Mouse (Mus musculus) megakaryocyte, embryonic 14.5 days (primary cell): ENCODE data around the gene Prr29. TPM values are rescaled to one million over a fixed set of nuclear protein-coding genes. Genes with fewer than 3 reads are reported as not detected.
"Not testable (repeated sequence)": the region's sequence is repeated elsewhere in the genome, so short reads cannot be mapped to it uniquely, and the experiment has no call there.

Experiments used
- H3K27me3 ChIP-seq: replicated peaks from 2 replicates; pipeline ENCODE3; 2012; ENCODE audit warnings: inconsistent platforms
- H3K36me3 ChIP-seq: replicated peaks from 2 replicates; pipeline ENCODE3; 2012; ENCODE audit warnings: low read length, inconsistent platforms, mixed read lengths
- H3K4me1 ChIP-seq: 2 replicates; pipeline ENCODE4 v1.6.1; 2012; ENCODE audit warnings: inconsistent platforms
- H3K4me3 ChIP-seq: replicated peaks from 2 replicates; pipeline ENCODE3; 2012; ENCODE audit warnings: moderate library complexity, mild to moderate bottlenecking, inconsistent platforms
- H3K9me3 ChIP-seq: 2 replicates; pipeline ENCODE4 v1.6.1; 2012; ENCODE audit warnings: inconsistent platforms
- FLI1 ChIP-seq: IDR thresholded peaks from 2 replicates; pipeline ENCODE4 v1.6.1; 2012; ENCODE audit warnings: low read length, inconsistent platforms, mixed read lengths
- GATA1 ChIP-seq: IDR thresholded peaks from 3 replicates; pipeline ENCODE4 v1.6.1; 2012; ENCODE audit warnings: mixed read lengths, low read length, inconsistent platforms, borderline replicate concordance
- polyA plus RNA-seq: library from polyadenylated mRNA; stranded (reverse); fragments of >175 nt; gene quantifications from 2 replicates; pipeline ENCODE4 v1.2.3, GENCODE M21; 2012; ENCODE audit warnings: low replicate concordance; ENCODE audit not compliant: insufficient read depth

Gene Prr29
- polyA plus RNA-seq, 1 experiment = not detected

DNA sequence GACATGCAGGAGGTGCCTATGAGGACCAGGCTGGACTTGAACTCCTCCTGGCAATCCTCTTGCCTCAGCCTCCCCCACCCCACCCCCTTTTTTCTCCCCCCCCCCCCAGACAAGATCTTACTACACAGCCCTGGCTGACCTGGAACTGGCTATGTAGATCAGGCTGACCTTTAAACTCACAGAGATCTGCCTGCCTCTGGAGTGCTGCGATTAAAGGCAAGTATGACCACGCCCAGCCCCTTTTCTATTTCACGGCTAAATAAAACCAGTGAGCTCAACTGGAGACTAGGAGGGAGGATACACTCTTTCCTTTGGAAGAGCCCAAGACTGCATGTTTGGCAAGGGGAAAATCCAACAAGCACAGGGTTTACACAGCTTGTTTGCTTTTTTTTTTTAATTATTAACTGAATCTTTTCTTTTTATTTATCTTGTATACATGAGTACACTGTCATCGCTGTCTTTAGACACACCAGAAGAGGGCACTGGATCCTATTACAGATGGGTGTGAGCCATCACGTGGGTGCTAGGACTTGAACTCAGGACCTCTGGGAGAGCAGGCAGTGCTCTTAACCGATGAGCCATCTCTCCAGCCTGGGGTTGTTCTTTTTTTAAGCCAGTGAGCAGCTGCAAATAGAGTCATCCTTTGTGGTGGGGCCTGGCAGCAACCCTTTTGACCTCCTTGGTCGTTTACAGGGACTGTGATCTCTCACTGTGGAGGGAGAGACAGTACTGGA lies 27.5 kb downstream of the Prr29 start:
- no peaks in the 10 kb centered on the region for H3K27me3 ChIP-seq
- H3K36me3 ChIP-seq = peaks cover 44% of the 10 kb centered on the region
- H3K4me1 ChIP-seq = peaks cover 40% of the 10 kb centered on the region
- H3K9me3 ChIP-seq = no peaks in the 10 kb centered on the region
- no peak for TF ChIP-seq GATA1
- no peak for TF ChIP-seq FLI1
- no peak overlapping the region for H3K4me3 ChIP-seq

GRCm38 (mm10) chr11:106393331-106393616 lies 28.0 kb downstream of the Prr29 start:
- Histone ChIP-seq H3K4me1 (peaks cover 35% of the 10 kb centered on the region), H3K27me3 (no peaks in the 10 kb centered on the region), H3K9me3 (no peaks in the 10 kb centered on the region), H3K36me3 (peaks cover 49% of the 10 kb centered on the region), H3K4me3 (no peak overlapping the region)
- no peak for TF ChIP-seq GATA1
- TF ChIP-seq FLI1 = no peak

GRCm38 (mm10) chr11:106394055-106394454 lies 28.8 kb downstream of the Prr29 start:
- Histone ChIP-seq H3K36me3 (peaks cover 57% of the 10 kb centered on the region), H3K4me1 (peaks cover 27% of the 10 kb centered on the region)
- H3K4me3 ChIP-seq, H3K27me3 ChIP-seq, H3K9me3 ChIP-seq: not testable (repeated sequence)

DNA sequence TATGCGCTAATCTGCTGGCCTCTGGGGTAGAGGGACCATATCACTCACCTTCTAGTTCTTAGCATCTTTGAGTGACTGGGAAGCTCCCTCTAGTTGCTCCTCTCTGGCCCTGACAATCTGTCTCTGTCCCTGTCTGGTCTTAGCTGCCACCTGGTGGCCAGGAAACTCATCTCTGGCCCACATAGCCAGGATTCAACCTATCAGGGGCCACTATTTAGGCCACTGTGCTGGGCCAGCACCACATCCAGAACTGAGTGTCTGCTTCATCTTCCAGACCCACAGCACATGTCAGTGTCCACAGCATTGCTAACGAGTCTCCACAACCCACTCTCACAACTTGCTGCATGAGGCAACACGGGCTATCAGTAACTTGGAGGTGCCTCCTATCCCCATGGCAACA lies 32.4 kb downstream of the Prr29 start:
- H3K36me3 ChIP-seq = peaks cover 93% of the 10 kb centered on the region
- TF ChIP-seq FLI1 = no peak
- H3K9me3 ChIP-seq = no peaks in the 10 kb centered on the region
- no peaks in the 10 kb centered on the region for H3K27me3 ChIP-seq
- no peaks in the 10 kb centered on the region for H3K4me1 ChIP-seq
- no peak overlapping the region for H3K4me3 ChIP-seq

GRCm38 (mm10) chr11:106398481-106398880 lies 33.2 kb downstream of the Prr29 start:
- TF ChIP-seq GATA1 = no peak
- TF ChIP-seq FLI1 = no peak
- peaks cover 95% of the 10 kb centered on the region for H3K36me3 ChIP-seq
- no peak overlapping the region for H3K4me3 ChIP-seq

DNA sequence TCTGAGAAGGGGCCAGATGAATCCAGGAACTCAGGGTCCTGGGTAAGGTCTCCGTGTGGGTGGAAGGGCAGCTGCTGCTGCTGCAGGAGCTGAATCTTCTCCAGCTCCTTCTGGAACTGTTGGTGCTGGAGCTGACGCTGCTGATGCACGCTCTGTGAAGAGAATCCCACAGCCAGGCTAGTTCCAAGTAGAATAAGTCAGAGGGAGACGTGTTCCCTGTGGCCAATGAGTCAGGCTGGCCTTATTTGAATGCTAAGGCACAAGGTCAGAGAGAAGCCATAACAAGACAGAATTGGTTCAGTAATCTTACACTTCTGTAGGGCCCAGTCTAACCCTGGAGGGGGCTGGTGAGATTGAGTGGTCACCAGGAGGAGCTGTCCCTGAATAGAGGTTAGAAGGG lies 44.7 kb downstream of the Prr29 start:
- peaks cover 98% of the 10 kb centered on the region for H3K36me3 ChIP-seq
- no peak overlapping the region for H3K4me3 ChIP-seq
- no peaks in the 10 kb centered on the region for H3K27me3 ChIP-seq
- TF ChIP-seq FLI1 (no peak), GATA1 (no peak)
- no peaks in the 10 kb centered on the region for H3K9me3 ChIP-seq
- H3K4me1 ChIP-seq = peaks cover 11% of the 10 kb centered on the region; the same call in 1 of the 2 replicates

More at GRCm38 (mm10) chr11:106398481-106398880, 33.2 kb downstream of the Prr29 start:
- Histone ChIP-seq H3K4me1 (no peaks in the 10 kb centered on the region), H3K9me3 (no peaks in the 10 kb centered on the region), H3K27me3 (no peaks in the 10 kb centered on the region)

GRCm38 (mm10) chr11:106410507-106410906 lies 45.2 kb downstream of the Prr29 start:
- peaks cover 95% of the 10 kb centered on the region for H3K36me3 ChIP-seq
- no peaks in the 10 kb centered on the region for H3K27me3 ChIP-seq
- H3K4me1 ChIP-seq = peaks cover 11% of the 10 kb centered on the region
- TF ChIP-seq GATA1 = no peak
- no peak for TF ChIP-seq FLI1
- no peaks in the 10 kb centered on the region for H3K9me3 ChIP-seq
- no peak overlapping the region for H3K4me3 ChIP-seq

- Histone ChIP-seq H3K27me3 (no peaks in the 10 kb centered on the region), H3K36me3 (peaks cover 94% of the 10 kb centered on the region), H3K4me3 (no peak overlapping the region), H3K4me1 (peaks cover 17% of the 10 kb centered on the region), H3K9me3 (no peaks in the 10 kb centered on the region)
- TF ChIP-seq GATA1 (no peak), FLI1 (no peak)
Observed at GRCm38 (mm10) chr11:106411157-106411556, 45.9 kb downstream of the Prr29 start.

- H3K4me3 ChIP-seq = no peak overlapping the region
- H3K36me3 ChIP-seq = peaks cover 95% of the 10 kb centered on the region
- H3K27me3 ChIP-seq = no peaks in the 10 kb centered on the region
- peaks cover 33% of the 10 kb centered on the region for H3K4me1 ChIP-seq
- no peaks in the 10 kb centered on the region for H3K9me3 ChIP-seq
- TF ChIP-seq FLI1 = no peak
- no peak for TF ChIP-seq GATA1
Observed at GRCm38 (mm10) chr11:106412641-106413360, 47.5 kb downstream of the Prr29 start.

DNA sequence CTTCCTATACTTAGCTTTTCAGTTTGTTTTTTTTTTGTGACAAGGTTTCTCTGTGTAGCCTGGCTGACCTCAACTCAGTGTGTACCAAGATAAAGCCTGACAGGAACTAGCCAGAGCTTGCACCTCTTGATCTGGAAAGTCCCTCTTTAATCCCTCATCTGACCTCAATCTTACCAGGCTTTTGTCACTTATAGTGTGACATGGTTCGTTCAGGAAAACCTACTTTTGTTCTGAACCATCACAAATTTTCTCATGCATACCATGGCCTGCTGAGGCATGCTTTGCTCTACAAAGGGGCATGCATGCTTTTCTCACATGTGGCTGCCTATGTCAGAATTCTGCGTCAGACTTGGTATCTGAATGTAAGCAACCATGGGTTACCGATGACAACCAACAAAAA lies 51.1 kb downstream of the Prr29 start:
- TF ChIP-seq GATA1 = no peak
- Histone ChIP-seq H3K4me3 (no peak overlapping the region), H3K4me1 (peaks cover 59% of the 10 kb centered on the region), H3K27me3 (no peaks in the 10 kb centered on the region), H3K9me3 (no peaks in the 10 kb centered on the region), H3K36me3 (peaks cover 93% of the 10 kb centered on the region)
